Mouse (Mus musculus): ENCODE results near the gene 2010300C02Rik. TPM values are rescaled to one million over a fixed set of nuclear protein-coding genes. Genes with fewer than 3 reads are reported as not detected.

2010300C02Rik gene
- polyA plus RNA-seq, 1 experiment from 2014 or later, result 1.1 TPM

DNA sequence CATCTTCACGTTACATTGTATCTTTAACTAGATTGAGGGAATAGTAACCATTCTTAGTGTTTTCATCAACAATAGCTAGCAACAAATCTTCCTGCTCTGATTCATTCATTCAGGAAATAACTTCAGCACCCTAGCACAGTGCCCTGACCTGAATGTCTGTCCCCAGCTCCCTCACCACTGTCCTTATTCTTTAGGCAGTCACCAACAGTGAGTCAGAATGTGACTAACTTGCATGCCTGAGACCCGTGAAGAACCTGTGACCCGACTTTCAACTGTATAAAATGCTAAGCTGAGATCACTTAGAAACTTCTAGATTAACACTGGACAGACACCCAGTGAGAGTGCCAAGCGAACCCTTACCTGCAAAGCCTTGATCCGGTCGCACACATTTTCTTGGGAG lies 88.4 kb downstream of the 2010300C02Rik start:
- Histone ChIP-seq H3K36me3 (replicated peaks) (no peaks in the 10 kb centered on the region), H3K4me1 (no peaks in the 10 kb centered on the region), H3K9ac (no peak overlapping the region), H3K9me3 (no peaks in the 10 kb centered on the region), H3K4me2 (no peak overlapping the region), H3K27ac (no peak overlapping the region), H3K4me3 (replicated peaks) (no peak overlapping the region), H3K27me3 (no peaks in the 10 kb centered on the region)
- no peak for ATAC-seq (ENCODE audit: low FRiP score)
- WGBS, result 90% methylated on average over 6 of the region's 6 CpGs

DNA sequence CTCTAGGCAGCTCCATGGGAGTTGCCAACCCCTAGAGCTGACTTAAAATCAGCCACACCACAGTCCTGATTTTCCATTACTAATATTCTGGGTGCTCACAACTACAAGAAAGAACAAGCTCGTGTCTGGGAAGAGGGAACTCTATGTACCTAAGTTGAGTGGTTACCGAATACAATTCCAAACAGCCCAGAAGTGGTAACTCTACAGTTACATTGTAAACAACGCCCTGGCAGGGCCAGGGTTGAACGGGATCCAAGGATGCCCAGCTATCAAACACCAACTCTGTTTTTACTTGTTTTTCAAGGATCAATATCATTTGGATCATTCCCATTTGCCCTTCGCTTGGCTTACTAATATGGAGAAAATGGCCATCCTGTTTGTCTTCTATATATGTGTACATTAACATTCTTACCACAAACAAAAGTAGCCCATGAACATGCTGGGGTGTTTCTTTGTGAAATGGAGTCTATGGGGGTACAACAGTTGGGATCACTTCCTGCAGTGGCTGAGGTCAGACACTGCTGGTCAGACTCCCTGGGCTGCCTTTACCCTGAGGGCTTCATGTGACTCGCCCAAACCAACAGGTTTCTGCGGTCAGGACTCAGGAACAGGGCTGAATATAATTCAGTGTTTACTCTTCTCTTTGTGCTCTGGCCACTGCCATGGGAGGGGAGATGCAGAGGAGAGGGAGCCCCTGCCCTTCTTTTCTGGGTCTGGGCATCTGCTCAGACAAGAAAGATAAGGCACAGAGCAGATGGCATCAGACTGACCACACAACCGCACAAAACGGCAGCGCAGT lies 89.3 kb downstream of the 2010300C02Rik start:
- no peak overlapping the region for H3K27ac ChIP-seq
- ATAC-seq (ENCODE audit: low FRiP score), result no peak
- no peaks in the 10 kb centered on the region for H3K27me3 ChIP-seq
- no peak overlapping the region for H3K4me3 ChIP-seq (replicated peaks)
- H3K4me1 ChIP-seq, result no peaks in the 10 kb centered on the region
- H3K4me2 ChIP-seq, result no peak overlapping the region
- H3K36me3 ChIP-seq (replicated peaks), result no peaks in the 10 kb centered on the region
- no peaks in the 10 kb centered on the region for H3K9me3 ChIP-seq
- H3K9ac ChIP-seq, result no peak overlapping the region
- WGBS, result 88% methylated on average over 10 of the region's 10 CpGs

DNA sequence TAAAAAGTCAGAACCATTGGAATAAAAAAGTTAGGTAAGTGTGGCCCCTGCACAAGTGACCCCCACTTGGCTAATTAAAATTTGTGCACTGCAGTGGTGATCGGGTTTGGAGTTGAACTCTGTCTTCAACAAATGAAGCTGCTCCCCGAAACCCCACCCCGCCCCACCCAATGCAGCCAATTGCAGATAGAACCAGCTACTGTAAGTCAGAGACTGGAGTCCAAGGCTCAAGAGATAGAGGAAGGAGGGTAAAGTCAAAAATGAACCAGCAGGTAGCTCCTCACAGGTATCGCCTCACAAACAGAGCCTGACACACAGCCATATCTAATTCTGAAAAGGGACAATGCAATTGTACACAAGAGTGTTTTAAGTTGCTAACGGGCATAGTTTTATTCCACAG lies 90.0 kb downstream of the 2010300C02Rik start:
- Histone ChIP-seq H3K9ac (no peak overlapping the region), H3K36me3 (replicated peaks) (no peaks in the 10 kb centered on the region), H3K4me1 (no peaks in the 10 kb centered on the region), H3K27me3 (no peaks in the 10 kb centered on the region), H3K9me3 (no peaks in the 10 kb centered on the region), H3K4me3 (replicated peaks) (no peak overlapping the region), H3K4me2 (no peak overlapping the region), H3K27ac (no peak overlapping the region)
- WGBS, result 93% methylated on average over 5 of the region's 5 CpGs
- ATAC-seq (ENCODE audit: low FRiP score), result no peak

DNA sequence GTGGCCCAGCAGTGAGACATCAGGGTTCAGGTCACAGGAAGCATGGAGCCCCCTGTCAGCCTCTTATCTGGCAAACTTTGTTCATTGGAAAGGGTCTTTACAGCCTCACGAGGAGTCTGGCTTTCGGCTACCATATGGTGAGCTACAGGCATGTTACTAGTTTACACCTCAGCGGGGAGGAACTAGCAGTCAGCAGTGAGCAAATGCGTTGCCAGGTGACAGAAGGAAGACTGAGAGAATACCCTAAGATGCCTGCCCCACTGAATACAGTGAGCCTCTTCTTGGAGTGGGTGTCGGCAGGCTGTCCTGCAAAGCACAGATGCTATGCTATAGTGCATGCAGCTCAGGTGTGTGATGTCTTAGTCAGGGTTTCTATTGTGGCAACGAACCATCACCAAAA lies 91.1 kb downstream of the 2010300C02Rik start:
- Histone ChIP-seq H3K9me3 (no peaks in the 10 kb centered on the region), H3K27me3 (no peaks in the 10 kb centered on the region), H3K9ac (no peak overlapping the region), H3K4me1 (no peaks in the 10 kb centered on the region), H3K4me2 (no peak overlapping the region), H3K4me3 (replicated peaks) (no peak overlapping the region), H3K27ac (no peak overlapping the region), H3K36me3 (replicated peaks) (no peaks in the 10 kb centered on the region)
- WGBS, result 75% methylated on average over 6 of the region's 6 CpGs
- no peak for ATAC-seq (ENCODE audit: low FRiP score)

DNA sequence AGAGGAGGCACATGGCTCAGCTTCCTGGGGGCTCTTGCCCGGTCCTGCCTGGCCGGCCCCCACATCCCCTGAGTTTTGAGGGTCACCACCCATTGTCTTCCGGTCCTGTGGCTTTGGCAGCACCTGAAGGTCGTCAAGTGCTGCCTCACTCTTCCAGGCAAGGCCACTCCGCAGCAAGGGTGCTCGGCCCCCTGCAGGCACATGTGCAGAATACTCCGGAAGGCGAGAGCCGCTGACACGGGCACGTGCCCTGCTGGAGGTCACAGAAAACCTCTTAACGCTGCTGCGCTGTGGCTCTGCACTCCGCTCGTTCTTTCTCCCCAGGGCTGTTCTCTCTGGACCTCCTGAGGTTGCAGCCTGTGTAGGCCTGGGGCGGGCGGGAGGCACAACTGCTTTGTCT lies 95.7 kb downstream of the 2010300C02Rik start:
- H3K27ac ChIP-seq, result no peak overlapping the region
- no peak overlapping the region for H3K4me2 ChIP-seq
- no peaks in the 10 kb centered on the region for H3K9me3 ChIP-seq
- no peak overlapping the region for H3K9ac ChIP-seq
- no peaks in the 10 kb centered on the region for H3K36me3 ChIP-seq (replicated peaks)
- ATAC-seq (ENCODE audit: low FRiP score), result no peak
- no peaks in the 10 kb centered on the region for H3K4me1 ChIP-seq
- WGBS, result 82% methylated on average over 17 of the region's 17 CpGs
- H3K4me3 ChIP-seq (replicated peaks), result no peak overlapping the region
- no peaks in the 10 kb centered on the region for H3K27me3 ChIP-seq

DNA sequence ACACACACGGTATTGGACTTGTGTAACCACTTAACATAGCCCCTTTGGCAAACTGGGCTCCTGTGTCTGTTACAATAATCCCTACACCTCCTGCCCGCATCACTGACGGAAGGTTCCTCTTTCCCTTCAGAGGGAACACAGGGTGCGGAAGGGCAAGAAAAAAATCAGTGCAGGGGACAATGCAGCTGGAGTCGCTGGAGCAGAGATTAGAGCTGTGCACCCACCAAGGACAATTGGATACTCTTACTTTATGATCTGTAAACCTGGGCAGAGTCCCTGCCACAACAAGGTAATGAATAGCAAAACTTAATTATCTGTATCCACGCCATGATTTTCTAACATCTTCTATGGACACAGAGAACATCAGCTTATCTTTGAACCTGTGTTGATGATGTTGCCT lies 97.8 kb downstream of the 2010300C02Rik start:
- no peaks in the 10 kb centered on the region for H3K27me3 ChIP-seq

DNA sequence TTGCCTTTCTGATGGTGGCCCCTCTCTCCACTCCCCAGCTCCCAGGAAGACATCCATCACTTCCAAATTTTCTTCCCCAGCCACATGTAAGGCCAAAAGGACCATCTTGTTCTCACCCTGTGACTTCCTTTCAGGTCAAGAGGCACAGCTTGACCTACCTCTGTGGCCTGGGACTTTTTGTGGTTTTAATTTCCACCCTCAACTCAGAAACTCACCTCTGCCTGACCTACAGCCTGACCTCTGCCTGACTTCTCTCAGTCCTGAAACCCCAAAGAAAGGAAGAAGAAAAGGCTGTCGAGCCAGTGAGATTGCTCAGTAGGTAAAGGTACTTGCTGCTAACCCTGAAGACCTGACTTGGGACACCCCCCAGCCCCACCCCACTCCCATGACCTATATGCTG lies 100.3 kb downstream of the 2010300C02Rik start:
- H3K9me3 ChIP-seq, result no peaks in the 10 kb centered on the region
- WGBS, result 75% methylated on average over 1 of the region's 1 CpGs

More for the DNA sequence above, 97.8 kb downstream of the 2010300C02Rik start:
- Histone ChIP-seq H3K9me3 (no peaks in the 10 kb centered on the region), H3K4me3 (replicated peaks) (no peak overlapping the region), H3K27ac (no peak overlapping the region), H3K4me1 (no peaks in the 10 kb centered on the region), H3K9ac (no peak overlapping the region), H3K4me2 (no peak overlapping the region), H3K36me3 (replicated peaks) (no peaks in the 10 kb centered on the region)
- WGBS, result 78% methylated on average over 6 of the region's 6 CpGs
- no peak for ATAC-seq (ENCODE audit: low FRiP score)

DNA sequence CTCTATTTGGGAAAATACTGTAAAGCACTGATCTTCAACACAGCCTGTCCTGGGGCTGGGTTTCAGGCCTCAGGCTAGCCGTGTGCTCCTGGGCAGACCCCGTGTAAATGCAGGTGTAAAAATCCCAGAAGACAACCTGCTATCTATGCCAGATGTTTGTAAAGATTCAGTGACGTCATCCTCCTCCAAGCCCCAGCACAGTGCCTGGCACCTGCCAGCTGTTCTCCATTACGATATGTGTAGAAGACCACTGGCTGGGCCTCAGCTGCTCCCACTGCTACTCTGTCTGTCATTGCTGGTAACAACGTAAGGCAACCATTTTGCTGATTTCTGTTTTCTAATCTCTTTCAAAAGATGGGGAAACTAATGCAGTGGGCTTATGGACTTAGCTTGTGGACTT lies 102.8 kb downstream of the 2010300C02Rik start:
- H3K9me3 ChIP-seq, result no peaks in the 10 kb centered on the region
- 85% methylated on average over 5 of the region's 5 CpGs for WGBS
- no peak overlapping the region for H3K4me2 ChIP-seq
- H3K36me3 ChIP-seq (replicated peaks), result no peaks in the 10 kb centered on the region
- no peak for ATAC-seq (ENCODE audit: low FRiP score)
- H3K4me1 ChIP-seq, result peaks cover 4% of the 10 kb centered on the region; the same call in 1 of the 2 replicates
- no peaks in the 10 kb centered on the region for H3K27me3 ChIP-seq
- no peak overlapping the region for H3K9ac ChIP-seq
- no peak overlapping the region for H3K4me3 ChIP-seq (replicated peaks)
- no peak overlapping the region for H3K27ac ChIP-seq

More for the DNA sequence above, 100.3 kb downstream of the 2010300C02Rik start:
- H3K27me3 ChIP-seq, result no peaks in the 10 kb centered on the region
- H3K4me3 ChIP-seq (replicated peaks), result no peak overlapping the region
- peaks cover 4% of the 10 kb centered on the region; the same call in 1 of the 2 replicates for H3K4me1 ChIP-seq
- ATAC-seq (ENCODE audit: low FRiP score), result no peak
- no peaks in the 10 kb centered on the region for H3K36me3 ChIP-seq (replicated peaks)
- H3K9ac ChIP-seq, result no peak overlapping the region
- H3K27ac ChIP-seq, result no peak overlapping the region
- no peak overlapping the region for H3K4me2 ChIP-seq

DNA sequence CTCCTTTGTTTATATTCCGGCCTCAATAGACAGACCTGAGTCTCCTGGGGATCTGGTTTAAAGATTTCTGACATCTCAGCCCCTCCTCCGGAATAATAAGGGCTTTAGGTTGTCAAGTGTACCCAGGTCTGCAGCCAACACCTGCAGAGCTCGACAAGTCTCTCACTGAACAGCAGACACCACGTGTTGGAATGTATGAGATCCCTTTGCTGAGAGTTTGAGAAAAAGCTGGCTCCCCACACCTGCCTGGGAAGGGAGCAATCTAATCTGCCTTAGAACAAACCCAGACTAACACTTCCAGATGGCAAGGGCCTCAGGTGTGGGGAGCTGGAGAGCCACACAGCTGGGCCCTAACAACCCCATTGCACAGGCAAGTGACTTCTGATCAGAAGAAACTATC lies 103.3 kb downstream of the 2010300C02Rik start:
- H3K4me2 ChIP-seq, result no peak overlapping the region
- ATAC-seq (ENCODE audit: low FRiP score), result no peak
- H3K27ac ChIP-seq, result no peak overlapping the region
- H3K4me1 ChIP-seq, result peaks cover 4% of the 10 kb centered on the region; the same call in 1 of the 2 replicates
- H3K9me3 ChIP-seq, result no peaks in the 10 kb centered on the region
- H3K4me3 ChIP-seq (replicated peaks), result no peak overlapping the region
- no peaks in the 10 kb centered on the region for H3K36me3 ChIP-seq (replicated peaks)
- H3K9ac ChIP-seq, result no peak overlapping the region
- H3K27me3 ChIP-seq, result no peaks in the 10 kb centered on the region
- 23% methylated on average over 4 of the region's 4 CpGs for WGBS

DNA sequence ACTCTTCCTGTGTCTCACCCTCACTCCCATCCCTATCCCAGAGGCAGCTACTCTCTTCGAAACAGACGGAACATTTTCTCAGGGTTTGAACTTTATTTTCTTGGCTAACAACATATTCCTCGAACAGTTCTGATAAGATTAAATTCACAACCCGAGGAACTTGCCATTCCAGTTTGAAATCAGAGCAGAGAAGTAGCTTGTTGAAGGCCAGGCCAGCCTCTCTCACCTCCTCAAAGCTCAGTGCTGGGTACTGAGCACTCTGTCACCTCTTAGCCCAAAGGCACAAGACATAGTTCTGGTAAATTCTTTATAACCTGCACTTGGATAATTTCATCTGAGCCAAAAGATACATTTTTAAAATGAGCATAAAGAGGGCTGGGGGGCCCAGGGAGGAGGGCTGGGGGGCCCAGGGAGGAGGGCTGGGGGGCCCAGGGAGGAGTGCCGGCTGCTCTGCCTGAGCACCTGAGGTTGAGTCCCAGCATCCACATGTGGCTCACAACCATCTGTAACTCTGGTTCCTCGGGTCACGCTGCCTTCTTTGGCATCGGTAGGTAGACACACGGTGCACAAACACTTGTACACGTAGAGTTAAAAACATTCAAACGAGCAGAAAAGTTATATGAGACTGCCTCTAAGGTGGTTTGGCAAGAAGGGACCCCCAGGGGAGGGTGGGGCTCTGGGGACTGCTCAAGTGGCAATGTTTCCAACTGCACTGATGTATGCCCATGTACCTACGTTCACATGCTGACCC lies 104.4 kb downstream of the 2010300C02Rik start:
- Histone ChIP-seq H3K36me3 (replicated peaks) (no peaks in the 10 kb centered on the region), H3K4me2 (no peak overlapping the region), H3K27me3 (no peaks in the 10 kb centered on the region), H3K9me3 (no peaks in the 10 kb centered on the region), H3K4me3 (replicated peaks) (no peak overlapping the region), H3K27ac (no peak overlapping the region), H3K9ac (no peak overlapping the region), H3K4me1 (peaks cover 4% of the 10 kb centered on the region; the same call in 1 of the 2 replicates)
- WGBS, result 88% methylated on average over 12 of the region's 12 CpGs
- ATAC-seq (ENCODE audit: low FRiP score), result no peak

DNA sequence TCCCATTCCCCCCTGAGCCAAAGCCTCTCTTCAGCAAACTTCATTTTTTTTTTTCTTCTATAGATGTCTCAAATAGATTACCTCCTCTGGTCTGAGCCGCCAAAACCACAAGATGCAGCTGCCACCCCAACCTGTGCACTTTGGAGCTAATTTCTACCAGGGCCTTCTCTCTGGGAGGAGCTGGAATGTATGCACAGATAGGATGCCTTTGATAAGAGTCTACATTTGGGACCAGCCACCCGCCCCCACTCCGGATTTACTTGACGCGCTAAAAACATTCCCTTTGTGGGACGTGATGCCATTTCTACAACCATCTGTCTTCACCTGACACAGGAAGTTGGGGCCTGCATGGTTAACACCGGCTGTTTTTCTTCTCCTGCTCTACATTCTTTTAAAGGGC lies 105.0 kb downstream of the 2010300C02Rik start:
- no peaks in the 10 kb centered on the region for H3K36me3 ChIP-seq (replicated peaks)
- ATAC-seq (ENCODE audit: low FRiP score), result no peak
- H3K27me3 ChIP-seq, result no peaks in the 10 kb centered on the region
- no peak overlapping the region for H3K9ac ChIP-seq
- no peaks in the 10 kb centered on the region for H3K9me3 ChIP-seq
- no peak overlapping the region for H3K4me2 ChIP-seq
- H3K27ac ChIP-seq, result no peak overlapping the region
- peaks cover 4% of the 10 kb centered on the region; the same call in 1 of the 2 replicates for H3K4me1 ChIP-seq
- 81% methylated on average over 7 of the region's 7 CpGs for whole genome bisulfite sequencing
- no peak overlapping the region for H3K4me3 ChIP-seq (replicated peaks)

DNA sequence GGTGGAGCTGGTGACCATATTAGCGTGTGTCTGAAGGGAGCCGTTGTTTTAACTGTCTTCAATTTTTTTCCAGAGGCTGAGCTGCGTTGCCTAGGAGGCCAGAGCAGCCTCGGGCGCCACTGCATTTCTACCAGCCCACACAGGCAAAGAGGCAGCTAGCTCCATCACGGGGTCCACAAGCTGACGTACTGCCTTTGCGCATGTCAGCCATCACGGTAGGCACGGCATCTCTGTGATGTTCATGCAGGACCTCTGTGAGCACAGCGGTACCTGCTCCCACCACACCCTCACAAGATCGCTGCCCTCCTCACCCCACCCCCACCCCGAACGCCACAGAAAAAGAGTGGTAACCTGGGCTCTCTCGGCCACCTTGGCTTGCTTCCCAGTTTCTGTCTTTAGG lies 105.8 kb downstream of the 2010300C02Rik start:
- 81% methylated on average over 15 of the region's 15 CpGs for WGBS
- ATAC-seq (ENCODE audit: low FRiP score), result no peak

More for the DNA sequence above, 105.8 kb downstream of the 2010300C02Rik start:
- no peak overlapping the region for H3K4me2 ChIP-seq
- H3K36me3 ChIP-seq (replicated peaks), result no peaks in the 10 kb centered on the region
- H3K27me3 ChIP-seq, result no peaks in the 10 kb centered on the region
- H3K4me1 ChIP-seq, result peaks cover 4% of the 10 kb centered on the region; the same call in 1 of the 2 replicates
- no peaks in the 10 kb centered on the region for H3K9me3 ChIP-seq
- no peak overlapping the region for H3K27ac ChIP-seq
- H3K9ac ChIP-seq, result no peak overlapping the region
- H3K4me3 ChIP-seq (replicated peaks), result no peak overlapping the region
